Mouse (Mus musculus): ENCODE measurements around the gene Gtf2ird1.

- TF ChIP-seq MYOG (IDR thresholded peaks at IDR 0.05; ENCODE audit: control insufficient read depth in 1 of 3, insufficient read depth in 1 of 3, insufficient read length in 2 of 3, low read depth in 2 of 3) (no peak), MAX (IDR thresholded peaks at IDR 0.05; ENCODE audit: low read depth) (no peak), POLR2AphosphoS2 (IDR thresholded peaks at IDR 0.05; ENCODE audit: insufficient read length, low read depth) (no peak), POLR2A (IDR thresholded peaks at IDR 0.05; ENCODE audit: insufficient read length, low read depth) (no peak), CEBPB (IDR thresholded peaks at IDR 0.05; ENCODE audit: insufficient read depth, poor library complexity, severe bottlenecking) (no peak), SRF (IDR thresholded peaks at IDR 0.05; ENCODE audit: control insufficient read depth, insufficient read length, low read depth) (no peak)
Measured at GRCm38 (mm10) chr5:134409606-134410306, 46.8 kb downstream of the Gtf2ird1 start.

All from myocyte (in vitro differentiated cells).